Mouse (Mus musculus): ENCODE data around the gene Crat. TPM values are rescaled to one million over a fixed set of nuclear protein-coding genes. Genes with fewer than 3 reads are reported as not detected.

Gene Crat
- polyA plus RNA-seq, 1 experiment from 2014 or later = 24.0 TPM

DNA sequence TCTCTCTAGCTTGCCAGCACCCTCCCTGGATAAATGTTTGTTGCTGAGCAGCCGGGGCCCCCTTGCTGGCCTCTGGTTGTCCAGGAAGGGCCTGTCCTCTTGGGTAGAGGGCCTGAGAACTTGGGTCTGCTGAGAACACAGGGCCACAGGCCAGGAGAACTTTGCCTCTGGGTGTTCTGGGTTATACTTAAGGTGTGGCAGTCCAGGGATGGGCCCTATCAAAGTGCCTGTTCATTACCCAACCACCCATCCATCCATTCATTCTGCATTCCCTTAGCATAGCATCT, 22.3 kb downstream of the Crat start:
- Histone ChIP-seq H3K36me3 (ENCODE audit: control insufficient read depth, insufficient read depth, low read length) (peaks cover 33% of the 10 kb centered on the region), H3K9me3 (ENCODE audit: control insufficient read depth, low read length) (no peaks in the 10 kb centered on the region), H3K9ac (replicated peaks; ENCODE audit: low read length) (peak overlapping the region; percentile 72), H3K4me1 (ENCODE audit: control insufficient read depth, insufficient read depth, low read length) (peaks cover 12% of the 10 kb centered on the region), H3K4me2 (ENCODE audit: low read length) (peak overlapping the region; percentile 98), H3K4me3 (replicated peaks; ENCODE audit: low read depth, low read length) (peak overlapping the region; percentile 82), H3K27me3 (ENCODE audit: control insufficient read depth, insufficient read depth, low read length) (no peaks in the 10 kb centered on the region), H3K27ac (replicated peaks; ENCODE audit: low read depth, low read length) (peak overlapping the region; percentile 93)
- DNase-seq = no peak
- ATAC-seq (ENCODE audit: low FRiP score, low TSS enrichment) = no peak
- 80% methylated on average over 1 of the region's 1 CpGs for WGBS

DNA sequence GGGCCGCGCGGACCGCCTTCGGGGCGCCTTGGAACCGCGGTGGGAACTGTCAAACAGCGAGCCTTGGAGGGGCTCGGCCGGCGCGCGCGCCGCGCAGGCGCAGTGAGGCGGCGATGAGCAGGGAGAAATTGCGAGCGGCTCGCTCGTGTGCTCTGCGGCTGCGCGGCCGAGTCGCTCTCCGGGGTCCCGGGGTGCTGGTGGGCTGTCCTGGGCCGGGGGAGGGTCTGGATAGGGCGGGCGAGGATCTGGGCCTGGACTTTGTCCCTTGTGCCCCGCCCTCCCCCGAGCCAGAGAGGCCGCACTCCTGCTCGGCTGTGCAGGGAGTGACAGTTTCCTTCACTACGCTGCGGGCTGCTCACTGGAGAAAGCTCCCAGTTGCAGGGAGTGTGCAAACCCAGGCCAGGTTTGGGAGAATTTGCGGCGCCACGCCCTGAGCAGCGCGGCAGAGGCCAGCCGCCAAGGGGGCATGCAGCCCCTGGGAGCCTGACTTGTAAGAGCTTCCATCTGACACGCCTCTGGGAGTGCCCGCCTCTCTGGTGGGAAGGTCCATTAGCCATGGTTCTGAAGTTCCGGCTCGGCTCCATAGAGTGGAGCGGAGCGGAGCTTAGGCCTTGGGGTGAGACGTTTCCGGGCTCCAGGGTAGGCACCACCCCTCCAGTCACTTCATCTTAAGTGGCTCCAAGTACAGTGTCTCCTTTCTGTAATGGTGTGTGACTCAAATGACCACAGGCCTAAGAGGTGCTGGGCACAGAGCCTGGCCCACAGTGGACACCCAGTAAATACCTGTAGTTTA, 22.8 kb downstream of the Crat start:
- Histone ChIP-seq H3K9me3 (ENCODE audit: control insufficient read depth, low read length) (no peaks in the 10 kb centered on the region), H3K4me2 (ENCODE audit: low read length) (peak overlapping the region; percentile 98), H3K4me1 (ENCODE audit: control insufficient read depth, insufficient read depth, low read length) (peaks cover 12% of the 10 kb centered on the region), H3K4me3 (replicated peaks; ENCODE audit: low read depth, low read length) (peak overlapping the region; percentile 82), H3K27me3 (ENCODE audit: control insufficient read depth, insufficient read depth, low read length) (no peaks in the 10 kb centered on the region), H3K36me3 (ENCODE audit: control insufficient read depth, insufficient read depth, low read length) (peaks cover 27% of the 10 kb centered on the region), H3K9ac (replicated peaks; ENCODE audit: low read length) (peak overlapping the region; percentile 72), H3K27ac (replicated peaks; ENCODE audit: low read depth, low read length) (peak overlapping the region; percentile 93)
- DNase-seq (peak; percentile 95), ATAC-seq (ENCODE audit: low FRiP score, low TSS enrichment) (peak; percentile 78)
- under 1% methylated on average over 52 of the region's 54 CpGs for WGBS

DNA sequence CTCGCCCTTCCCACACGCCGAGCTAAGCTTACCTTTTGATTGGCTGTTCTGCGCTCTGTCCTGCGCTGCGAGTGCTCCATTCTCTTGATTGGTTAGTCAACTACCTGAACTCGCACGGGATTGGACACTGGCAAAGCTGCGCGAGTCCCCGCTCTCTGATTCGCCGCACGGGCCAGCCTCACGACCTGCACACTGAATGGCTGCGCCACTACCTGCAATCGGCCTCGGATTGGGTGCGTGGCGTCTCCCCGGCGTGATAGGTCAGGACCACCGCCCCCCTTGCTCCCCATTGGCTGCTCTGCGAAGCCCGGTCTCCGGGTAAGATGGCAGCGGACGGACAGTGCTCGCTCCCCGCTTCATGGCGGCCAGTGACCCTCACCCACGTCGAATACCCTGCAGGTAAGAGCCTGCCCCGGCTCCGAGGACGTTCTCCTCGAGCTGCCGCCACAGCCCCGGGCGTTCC, 23.5 kb downstream of the Crat start, which contains the start of gene Dolpp1:
Gene Dolpp1 (plus strand): TSS at position 141 of the 463 bp plus-strand sequence.
- under 1% methylated on average over 40 of the region's 40 CpGs for WGBS
- peak within 1 kb of the TSS; percentile 93 for H3K27ac ChIP-seq (replicated peaks; ENCODE audit: low read depth, low read length)
- no peaks in the 10 kb centered on the region for H3K27me3 ChIP-seq (ENCODE audit: control insufficient read depth, insufficient read depth, low read length)
- DNase-seq (peak; percentile 98), ATAC-seq (ENCODE audit: low FRiP score, low TSS enrichment) (peak; percentile 98)
- H3K9ac ChIP-seq (replicated peaks; ENCODE audit: low read length) = peak within 1 kb of the TSS; percentile 72
- H3K4me3 ChIP-seq (replicated peaks; ENCODE audit: low read depth, low read length) = peak within 1 kb of the TSS; percentile 82
- H3K9me3 ChIP-seq (ENCODE audit: control insufficient read depth, low read length) = no peaks in the 10 kb centered on the region
- peaks cover 12% of the 10 kb centered on the region for H3K4me1 ChIP-seq (ENCODE audit: control insufficient read depth, insufficient read depth, low read length)
- H3K36me3 ChIP-seq (ENCODE audit: control insufficient read depth, insufficient read depth, low read length) = peaks cover 21% of the 10 kb centered on the region
- peak within 1 kb of the TSS; percentile 98 for H3K4me2 ChIP-seq (ENCODE audit: low read length)

DNA sequence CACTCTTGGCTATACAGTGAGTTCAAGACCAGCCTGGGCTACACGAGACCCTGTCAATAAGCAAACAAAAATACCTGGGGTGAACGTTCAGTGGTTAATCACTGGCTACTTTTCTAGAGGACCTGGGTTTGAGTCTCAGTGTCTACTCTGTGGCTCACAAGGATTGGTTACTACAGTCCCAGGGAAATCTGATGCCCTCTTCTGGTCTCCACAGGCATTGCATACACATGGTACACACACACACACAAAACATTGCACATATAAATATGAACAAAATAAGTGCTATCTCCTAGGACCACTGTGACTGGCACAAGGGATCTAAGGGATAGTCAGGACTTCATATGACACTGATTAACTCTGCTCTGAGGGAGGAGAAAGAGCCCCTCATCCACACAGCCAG, 26.6 kb downstream of the Crat start:
- no peaks in the 10 kb centered on the region for H3K27me3 ChIP-seq (ENCODE audit: control insufficient read depth, insufficient read depth, low read length)
- H3K4me1 ChIP-seq (ENCODE audit: control insufficient read depth, insufficient read depth, low read length) = peaks cover 12% of the 10 kb centered on the region
- H3K36me3 ChIP-seq (ENCODE audit: control insufficient read depth, insufficient read depth, low read length) = peaks cover 19% of the 10 kb centered on the region
- no peak for DNase-seq
- H3K4me3 ChIP-seq (replicated peaks; ENCODE audit: low read depth, low read length) = no peak overlapping the region
- no peak overlapping the region for H3K27ac ChIP-seq (replicated peaks; ENCODE audit: low read depth, low read length)
- H3K9me3 ChIP-seq (ENCODE audit: control insufficient read depth, low read length) = no peaks in the 10 kb centered on the region
- no peak overlapping the region for H3K4me2 ChIP-seq (ENCODE audit: low read length)
- H3K9ac ChIP-seq (replicated peaks; ENCODE audit: low read length) = no peak overlapping the region
- ATAC-seq (ENCODE audit: low FRiP score, low TSS enrichment) = no peak
- WGBS = 87% methylated on average over 2 of the region's 2 CpGs

DNA sequence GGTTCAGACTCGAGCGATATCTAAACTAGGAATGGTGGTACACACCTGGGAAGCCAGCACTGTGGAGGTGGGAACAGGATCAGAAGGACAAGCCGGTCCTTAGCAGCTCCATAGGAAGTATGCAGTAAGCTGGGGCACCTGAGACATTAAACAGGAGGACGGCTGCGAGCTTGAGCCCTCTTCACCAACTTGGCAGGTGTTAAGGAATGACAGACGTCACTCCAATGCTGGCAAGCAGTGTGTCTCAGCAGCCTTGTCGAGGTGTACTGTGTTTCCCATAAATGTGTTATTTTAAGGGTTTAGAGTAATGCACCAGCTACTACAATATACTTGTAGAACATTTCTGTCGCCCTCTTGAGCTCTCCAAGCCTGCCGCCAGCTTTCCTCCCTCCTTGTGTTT, 28.7 kb downstream of the Crat start:
- Histone ChIP-seq H3K4me3 (replicated peaks; ENCODE audit: low read depth, low read length) (no peak overlapping the region), H3K27ac (replicated peaks; ENCODE audit: low read depth, low read length) (no peak overlapping the region), H3K9ac (replicated peaks; ENCODE audit: low read length) (no peak overlapping the region), H3K27me3 (ENCODE audit: control insufficient read depth, insufficient read depth, low read length) (no peaks in the 10 kb centered on the region), H3K4me2 (ENCODE audit: low read length) (no peak overlapping the region), H3K9me3 (ENCODE audit: control insufficient read depth, low read length) (no peaks in the 10 kb centered on the region), H3K4me1 (ENCODE audit: control insufficient read depth, insufficient read depth, low read length) (peaks cover 4% of the 10 kb centered on the region; the same call in 1 of the 2 replicates), H3K36me3 (ENCODE audit: control insufficient read depth, insufficient read depth, low read length) (peaks cover 38% of the 10 kb centered on the region)
- 88% methylated on average over 9 of the region's 9 CpGs for WGBS
- ATAC-seq (ENCODE audit: low FRiP score, low TSS enrichment) (no peak), DNase-seq (no peak)

DNA sequence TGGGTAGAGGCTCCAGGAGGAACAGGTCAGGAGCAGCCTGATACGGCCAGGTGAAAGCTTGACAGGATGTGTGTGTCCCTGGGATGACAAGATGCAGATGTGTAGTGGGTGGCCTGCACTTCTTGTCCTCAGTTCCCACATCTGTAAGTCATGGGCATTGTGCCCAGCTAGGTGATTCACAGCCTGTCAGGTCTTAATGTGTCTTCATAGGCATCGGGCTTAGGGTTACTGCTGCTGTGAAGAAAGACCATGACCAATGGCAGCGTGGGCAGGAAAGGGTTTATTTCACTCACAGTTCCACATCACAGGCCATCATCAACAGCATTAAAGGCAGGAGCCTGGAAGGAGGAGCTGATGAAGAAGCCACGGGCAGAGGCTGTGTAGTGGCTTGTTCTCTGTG, 30.0 kb downstream of the Crat start:
- 83% methylated on average over 4 of the region's 4 CpGs for WGBS

DNA sequence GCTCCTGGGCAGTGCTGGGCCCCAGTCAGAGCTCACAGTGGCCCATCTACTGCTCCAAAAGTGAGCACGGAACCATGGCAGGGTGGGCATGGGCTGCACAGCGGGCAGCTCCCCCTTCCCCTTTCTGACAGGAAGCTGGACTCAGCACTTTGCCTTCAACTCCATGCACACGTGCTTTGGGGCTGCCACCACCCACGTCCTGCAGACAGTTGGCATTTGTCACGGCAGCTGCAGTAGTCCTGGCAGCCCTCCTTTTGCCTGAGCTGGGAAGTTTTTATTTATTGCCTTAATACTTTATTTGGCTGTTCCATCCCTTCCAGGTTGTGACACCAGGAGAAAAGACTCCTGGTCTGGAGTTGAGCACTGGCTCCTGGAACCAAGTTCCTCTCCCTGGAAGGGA, 30.8 kb downstream of the Crat start:
- H3K27me3 ChIP-seq (ENCODE audit: control insufficient read depth, insufficient read depth, low read length) = no peaks in the 10 kb centered on the region
- no peaks in the 10 kb centered on the region for H3K4me1 ChIP-seq (ENCODE audit: control insufficient read depth, insufficient read depth, low read length)
- H3K36me3 ChIP-seq (ENCODE audit: control insufficient read depth, insufficient read depth, low read length) = peaks cover 59% of the 10 kb centered on the region
- no peak overlapping the region for H3K27ac ChIP-seq (replicated peaks; ENCODE audit: low read depth, low read length)
- DNase-seq = no peak
- WGBS = 86% methylated on average over 5 of the region's 5 CpGs
- no peaks in the 10 kb centered on the region for H3K9me3 ChIP-seq (ENCODE audit: control insufficient read depth, low read length)
- ATAC-seq (ENCODE audit: low FRiP score, low TSS enrichment) = no peak
- no peak overlapping the region for H3K4me3 ChIP-seq (replicated peaks; ENCODE audit: low read depth, low read length)
- no peak overlapping the region for H3K9ac ChIP-seq (replicated peaks; ENCODE audit: low read length)
- H3K4me2 ChIP-seq (ENCODE audit: low read length) = no peak overlapping the region

More for the DNA sequence above, 30.0 kb downstream of the Crat start:
- no peak overlapping the region for H3K9ac ChIP-seq (replicated peaks; ENCODE audit: low read length)
- no peaks in the 10 kb centered on the region for H3K9me3 ChIP-seq (ENCODE audit: control insufficient read depth, low read length)
- no peak overlapping the region for H3K4me2 ChIP-seq (ENCODE audit: low read length)
- peaks cover 51% of the 10 kb centered on the region for H3K36me3 ChIP-seq (ENCODE audit: control insufficient read depth, insufficient read depth, low read length)
- no peaks in the 10 kb centered on the region for H3K4me1 ChIP-seq (ENCODE audit: control insufficient read depth, insufficient read depth, low read length)
- H3K27ac ChIP-seq (replicated peaks; ENCODE audit: low read depth, low read length) = no peak overlapping the region
- ATAC-seq (ENCODE audit: low FRiP score, low TSS enrichment) (no peak), DNase-seq (no peak)
- H3K4me3 ChIP-seq (replicated peaks; ENCODE audit: low read depth, low read length) = no peak overlapping the region
- no peaks in the 10 kb centered on the region for H3K27me3 ChIP-seq (ENCODE audit: control insufficient read depth, insufficient read depth, low read length)

DNA sequence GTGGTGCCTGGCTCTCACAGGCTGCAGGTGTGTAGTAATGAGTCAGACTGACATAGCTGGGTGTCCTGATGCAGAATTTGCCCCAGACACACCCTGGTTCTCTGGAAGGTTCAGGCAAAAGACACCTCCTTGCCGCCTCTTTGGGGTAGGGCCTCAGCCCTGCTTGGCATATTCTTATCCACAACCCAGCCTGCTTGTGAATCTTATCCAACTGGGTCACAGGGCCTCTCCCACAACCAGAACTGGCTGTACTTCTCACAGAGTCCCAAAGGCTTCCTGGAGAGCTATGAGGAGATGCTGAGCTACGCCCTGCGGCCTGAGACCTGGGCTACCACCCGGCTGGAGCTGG, 34.3 kb downstream of the Crat start:
- WGBS = 97% methylated on average over 4 of the region's 4 CpGs
- no peaks in the 10 kb centered on the region for H3K4me1 ChIP-seq (ENCODE audit: control insufficient read depth, insufficient read depth, low read length)
- H3K27ac ChIP-seq (replicated peaks; ENCODE audit: low read depth, low read length) = no peak overlapping the region
- H3K4me2 ChIP-seq (ENCODE audit: low read length) = no peak overlapping the region
- peaks cover 90% of the 10 kb centered on the region for H3K36me3 ChIP-seq (ENCODE audit: control insufficient read depth, insufficient read depth, low read length)
- no peaks in the 10 kb centered on the region for H3K27me3 ChIP-seq (ENCODE audit: control insufficient read depth, insufficient read depth, low read length)
- no peak overlapping the region for H3K9ac ChIP-seq (replicated peaks; ENCODE audit: low read length)
- ATAC-seq (ENCODE audit: low FRiP score, low TSS enrichment) = no peak
- H3K4me3 ChIP-seq (replicated peaks; ENCODE audit: low read depth, low read length) = no peak overlapping the region
- DNase-seq = no peak
- H3K9me3 ChIP-seq (ENCODE audit: control insufficient read depth, low read length) = no peaks in the 10 kb centered on the region
